Mouse (Mus musculus) MEL (cell line): Measurements from ENCODE around the gene Zdhhc6. TPM values are rescaled to one million over a fixed set of nuclear protein-coding genes. Genes with fewer than 3 reads are reported as not detected.
A peak's percentile ranks its signal among the peaks of the same experiment; 100 is the strongest.

Experiments used
- DNase-seq: peaks from one replicate; pipeline ENCODE4 v3.0.0; 2011; ENCODE audit warnings: low read depth, low spot score
- H3K27ac ChIP-seq: 2 replicates; pipeline ENCODE4 v1.5.1; 2012; ENCODE audit warnings: low read depth, mild to moderate bottlenecking, control low read depth, low read length, moderate library complexity; ENCODE audit not compliant: control insufficient read depth
- H3K27me3 ChIP-seq, 2 experiments: fragments of 150-350 bp in 1 of 2; sonication (generic) in 1 of 2; 2 replicates each; pipeline ENCODE4 v1.6.1; 2012; ENCODE audit warnings: low read length in 2 of 2, mild to moderate bottlenecking in 2 of 2, improper control_type of control experiment in 1 of 2, moderate library complexity in 1 of 2; ENCODE audit not compliant: insufficient read depth in 2 of 2, control insufficient read depth in 1 of 2
- H3K36me3 ChIP-seq, 2 experiments: 2 replicates each; pipeline ENCODE4 v1.6.1; 2012 to 2014; ENCODE audit warnings: low read length in 2 of 2, improper control_type of control experiment in 1 of 2, inconsistent platforms in 1 of 2, mild to moderate bottlenecking in 1 of 2; ENCODE audit not compliant: insufficient read depth in 2 of 2, control insufficient read depth in 1 of 2
- H3K4me1 ChIP-seq, 2 experiments: fragments of 150-350 bp in 1 of 2; sonication (generic) in 1 of 2; 2 replicates each; pipeline ENCODE4 v1.6.1; 2012; ENCODE audit warnings: low read length in 2 of 2, improper control_type of control experiment in 1 of 2, mild to moderate bottlenecking in 1 of 2; ENCODE audit not compliant: insufficient read depth in 2 of 2, control insufficient read depth in 1 of 2
- H3K4me3 ChIP-seq, 2 experiments: fragments of 150-350 bp in 1 of 2; sonication (generic) in 1 of 2; 2 replicates each; pipeline ENCODE4 v1.5.1; 2012; ENCODE audit warnings: low read depth in 2 of 2, low read length in 2 of 2, mild to moderate bottlenecking in 2 of 2, moderate library complexity in 2 of 2, control low read depth in 1 of 2, improper control_type of control experiment in 1 of 2; ENCODE audit not compliant: control insufficient read depth in 1 of 2, insufficient read depth in 1 of 2
- H3K79me2 ChIP-seq: 2 replicates; pipeline ENCODE4 v1.6.1; 2012; ENCODE audit warnings: mild to moderate bottlenecking, low read length, moderate library complexity; ENCODE audit not compliant: control insufficient read depth, poor library complexity, insufficient read depth
- H3K9ac ChIP-seq: 2 replicates; pipeline ENCODE4 v1.6.1; 2012; ENCODE audit warnings: low read depth, mild to moderate bottlenecking, control low read depth, low read length, moderate library complexity; ENCODE audit not compliant: control insufficient read depth, poor library complexity, severe bottlenecking
- H3K9me3 ChIP-seq: fragments of 150-350 bp; sonication (generic); replicated peaks from 2 replicates; pipeline ENCODE4 v1.6.1; 2012; ENCODE audit warnings: mild to moderate bottlenecking, low read length, improper control_type of control experiment, moderate library complexity; ENCODE audit not compliant: insufficient read depth
- CHD1 ChIP-seq: IDR thresholded peaks from 2 replicates; pipeline ENCODE4 v1.6.1; 2012; ENCODE audit warnings: low read depth, mild to moderate bottlenecking, inconsistent platforms, low read length, improper control_type of control experiment
- CTCF ChIP-seq, 3 experiments: IDR thresholded peaks in 2 of 3; conservative IDR thresholded peaks in 1 of 3; 2 replicates each; pipeline ENCODE4 v1.5.1; 2011 to 2012; ENCODE audit warnings: low read length in 3 of 3, low read depth in 2 of 3, mild to moderate bottlenecking in 2 of 3, improper control_type of control experiment in 1 of 3, inconsistent platforms in 1 of 3, mixed read lengths in 1 of 3, moderate library complexity in 1 of 3; ENCODE audit not compliant: control insufficient read depth in 1 of 3, insufficient read depth in 1 of 3, poor library complexity in 1 of 3, severe bottlenecking in 1 of 3
- EP300 ChIP-seq, 2 experiments: IDR thresholded peaks; 2 replicates each; pipeline ENCODE4 v1.6.1; 2011; ENCODE audit warnings: improper control_type of control experiment in 2 of 2, low read length in 2 of 2, low read depth in 1 of 2, mild to moderate bottlenecking in 1 of 2
- ETS1 ChIP-seq: IDR thresholded peaks from 2 replicates; pipeline ENCODE4 v1.6.1; 2012; ENCODE audit warnings: low read depth, mild to moderate bottlenecking, inconsistent platforms, low read length, improper control_type of control experiment, moderate library complexity
- GATA1 ChIP-seq: IDR thresholded peaks from 2 replicates; pipeline ENCODE4 v1.6.1; 2011; ENCODE audit warnings: low read depth, low read length, improper control_type of control experiment
- MAX ChIP-seq: IDR thresholded peaks from 2 replicates; pipeline ENCODE4 v1.6.1; 2011; ENCODE audit warnings: low read length, improper control_type of control experiment
- MYB ChIP-seq: IDR thresholded peaks from 2 replicates; pipeline ENCODE4 v1.6.1; 2011; ENCODE audit warnings: mild to moderate bottlenecking, low read depth, low read length, improper control_type of control experiment
- MYC ChIP-seq: IDR thresholded peaks from 2 replicates; pipeline ENCODE4 v1.6.1; 2011; ENCODE audit warnings: low read depth, mild to moderate bottlenecking, low read length, improper control_type of control experiment, moderate library complexity
- POLR2A ChIP-seq, 2 experiments: IDR thresholded peaks; 2 replicates each; pipeline ENCODE4 v1.6.1; 2011 to 2012; ENCODE audit warnings: low read length in 2 of 2, mild to moderate bottlenecking in 2 of 2, control low read depth in 1 of 2, improper control_type of control experiment in 1 of 2, low read depth in 1 of 2, moderate library complexity in 1 of 2; ENCODE audit not compliant: control insufficient read depth in 1 of 2, insufficient read depth in 1 of 2, poor library complexity in 1 of 2
- POLR2AphosphoS2 ChIP-seq: IDR thresholded peaks from 2 replicates; pipeline ENCODE4 v1.6.1; 2011; ENCODE audit warnings: low read length, improper control_type of control experiment
- RCOR1 ChIP-seq: IDR thresholded peaks from 2 replicates; pipeline ENCODE4 v1.6.1; 2012; ENCODE audit warnings: low read depth, mild to moderate bottlenecking, inconsistent platforms, low read length, improper control_type of control experiment
- SIN3A ChIP-seq: IDR thresholded peaks from 2 replicates; pipeline ENCODE4 v1.6.1; 2012; ENCODE audit warnings: low read length, improper control_type of control experiment, inconsistent platforms
- SMC3 ChIP-seq: IDR thresholded peaks from 2 replicates; pipeline ENCODE4 v1.6.1; 2011; ENCODE audit warnings: low read depth, low read length, improper control_type of control experiment
- TCF12 ChIP-seq: IDR thresholded peaks from 2 replicates; pipeline ENCODE4 v1.6.1; 2014; ENCODE audit warnings: low read depth, mild to moderate bottlenecking, inconsistent platforms, low read length, improper control_type of control experiment, moderate library complexity
- USF2 ChIP-seq, 2 experiments: IDR thresholded peaks; 2 replicates each; pipeline ENCODE4 v1.6.1; 2011 to 2012; ENCODE audit warnings: improper control_type of control experiment in 2 of 2, low read length in 2 of 2, borderline replicate concordance in 1 of 2, inconsistent platforms in 1 of 2, low read depth in 1 of 2, mild to moderate bottlenecking in 1 of 2; ENCODE audit not compliant: insufficient read depth in 1 of 2
- ZMIZ1 ChIP-seq: IDR thresholded peaks from 2 replicates; pipeline ENCODE4 v1.6.1; 2012; ENCODE audit warnings: low read depth, mild to moderate bottlenecking, inconsistent platforms, low read length, improper control_type of control experiment, moderate library complexity
- polyA plus RNA-seq, 2 experiments: library from polyadenylated mRNA; stranded (reverse) in 1 of 2; unstranded in 1 of 2; fragments of >175 nt in 1 of 2; fragments of >200 nt in 1 of 2; gene quantifications; 2 replicates each; pipeline versions ENCODE4 v1.2.1 to v1.2.4; 2012; ENCODE audit warnings: low replicate concordance in 2 of 2, low read depth in 1 of 2; ENCODE audit not compliant: insufficient read length in 2 of 2, insufficient read depth in 1 of 2, missing spikeins in 1 of 2
- total RNA-seq: library from RNA; depleted of rRNA; stranded (reverse); fragments of 300-350 nt; gene quantifications from 2 replicates; pipeline ENCODE4 v1.2.3, GENCODE M21; 2012

Zdhhc6 gene
- total and polyA plus RNA-seq, 3 experiments = 95.6 to 114 (median 109) TPM

- Histone ChIP-seq H3K4me3 (no peak overlapping the region), H3K79me2 (no peaks in the 10 kb centered on the region), H3K9me3 (no peaks in the 10 kb centered on the region), H3K27me3 (no peaks in the 10 kb centered on the region), H3K4me1 (peaks cover 29 to 40% of the 10 kb centered on the region in 2 experiments), H3K27ac (no peak overlapping the region), H3K36me3 (peaks cover 47 to 55% of the 10 kb centered on the region in 2 experiments), H3K9ac (no peak overlapping the region)
- TF ChIP-seq POLR2AphosphoS2 (0 out of 2 replicates have a peak, but pooled peaks have one; percentile 46), MYC (no peak)
- no peak for DNase-seq
These were observed 17.9 kb downstream of the Zdhhc6 start for GRCm38 (mm10) chr19:55297961-55298360.

GRCm38 (mm10) chr19:55297489-55297888, 18.3 kb downstream of the Zdhhc6 start:
- Histone ChIP-seq H3K9me3 (no peaks in the 10 kb centered on the region), H3K79me2 (no peaks in the 10 kb centered on the region), H3K36me3 (peaks cover 48 to 60% of the 10 kb centered on the region in 2 experiments), H3K9ac (no peak overlapping the region), H3K27ac (no peak overlapping the region), H3K4me1 (peaks cover 32 to 44% of the 10 kb centered on the region in 2 experiments), H3K27me3 (no peaks in the 10 kb centered on the region), H3K4me3 (no peak overlapping the region)
- no peak for TF ChIP-seq RCOR1
- 0 out of 2 replicates have a peak, but pooled peaks have one; percentile 7 for TF ChIP-seq MYB
- peak; percentile 36 for TF ChIP-seq POLR2AphosphoS2
- DNase-seq = no peak

- Histone ChIP-seq H3K27me3 (no peaks in the 10 kb centered on the region), H3K79me2 (no peaks in the 10 kb centered on the region), H3K36me3 (peaks cover 54 to 71% of the 10 kb centered on the region in 2 experiments), H3K9ac (no peak overlapping the region), H3K27ac (0 out of 2 replicates have a peak overlapping the region, but pooled peaks have one; percentile 11), H3K4me3 (no peak overlapping the region), H3K9me3 (no peaks in the 10 kb centered on the region), H3K4me1 (peaks cover 35 to 52% of the 10 kb centered on the region in 2 experiments)
- DNase-seq = no peak
- TF ChIP-seq ZMIZ1 = no peak
- 0 out of 4 replicates have a peak, but pooled peaks of 1 of the 2 experiments have one; percentile 10 for TF ChIP-seq POLR2A (IDR thresholded peaks at IDR 0.05; ENCODE audit: control insufficient read depth in 1 of 2, insufficient read depth in 1 of 2, low read depth in 1 of 2, low read length in 2 of 2, poor library complexity in 1 of 2)
These were observed 19.5 kb downstream of the Zdhhc6 start for GRCm38 (mm10) chr19:55296301-55296700.

GRCm38 (mm10) chr19:55295556-55295955, 20.3 kb downstream of the Zdhhc6 start:
- Histone ChIP-seq H3K79me2 (no peaks in the 10 kb centered on the region), H3K4me1 (peaks cover 35 to 58% of the 10 kb centered on the region in 2 experiments), H3K27ac (peak overlapping the region; percentile 38), H3K27me3 (no peaks in the 10 kb centered on the region), H3K9ac (no peak overlapping the region), H3K9me3 (no peaks in the 10 kb centered on the region), H3K36me3 (peaks cover 60 to 78% of the 10 kb centered on the region in 2 experiments), H3K4me3 (no peak overlapping the region)
- peak; percentile 57 for DNase-seq
- TF ChIP-seq GATA1 (peak; percentile 59), USF2 (IDR thresholded peaks at IDR 0.05; ENCODE audit: borderline replicate concordance in 1 of 2, insufficient read depth in 1 of 2, low read depth in 1 of 2, low read length in 2 of 2) (no peak), CHD1 (peak; percentile 25; the same call in 1 of the 2 replicates), EP300 (IDR thresholded peaks at IDR 0.05; ENCODE audit: low read depth in 1 of 2, low read length in 2 of 2) (peak in 1 of 2 experiments; percentile 41; a peak in 1 of 4 replicates), CTCF (IDR thresholded peaks at IDR 0.05 in 2 of 3, conservative IDR thresholded peaks at IDR 0.05 in 1 of 3; ENCODE audit: control insufficient read depth in 1 of 3, insufficient read depth in 1 of 3, low read depth in 2 of 3, low read length in 3 of 3, poor library complexity in 1 of 3, severe bottlenecking in 1 of 3) (no peak), RCOR1 (no peak), ZMIZ1 (peak; percentile 9; the same call in 1 of the 2 replicates), TCF12 (peak; percentile 44; the same call in 1 of the 2 replicates), ETS1 (peak; percentile 31; the same call in 1 of the 2 replicates), MAX (peak; percentile 9; the same call in 1 of the 2 replicates), SMC3 (no peak), SIN3A (0 out of 2 replicates have a peak, but pooled peaks have one; percentile 15)
